Mouse (Mus musculus) forebrain, embryonic 16.5 days (tissue): ENCODE measurements at regions not wholly inside any gene's neighbourhood (a gene's known extent, or its start where the extent isn't known, plus 50 kb on each side); places are given as distances from the start of the nearest gene placed in this dataset.

Experiments used
- ATAC-seq: fragments of 200-750 bp; cut with Nextera tagmentation; 2 replicates; pipeline ENCODE4 v1.8.0; 2017; ENCODE audit warnings: mild to moderate bottlenecking, moderate library complexity
- H3K27ac ChIP-seq: fragments of 300-500 bp; sonication (generic); 2 replicates; pipeline ENCODE4 v1.5.1; 2014; ENCODE audit warnings: low read length, control low read depth
- H3K27me3 ChIP-seq: fragments of 300-500 bp; sonication (generic); replicated peaks from 2 replicates; pipeline ENCODE4 v1.6.1; 2014; ENCODE audit warnings: low read length; ENCODE audit not compliant: control insufficient read depth, insufficient read depth
- H3K36me3 ChIP-seq: fragments of 300-500 bp; sonication (generic); 2 replicates; pipeline ENCODE4 v1.6.1; 2014; ENCODE audit not compliant: control insufficient read depth, insufficient read depth
- H3K4me1 ChIP-seq: fragments of 300-500 bp; sonication (generic); replicated peaks from 2 replicates; pipeline ENCODE4 v1.6.1; 2014; ENCODE audit warnings: low read length; ENCODE audit not compliant: control insufficient read depth, insufficient read depth
- H3K4me2 ChIP-seq: fragments of 300-500 bp; sonication (generic); 2 replicates; pipeline ENCODE4 v1.6.1; 2014; ENCODE audit warnings: mild to moderate bottlenecking, low read length, control low read depth
- H3K4me3 ChIP-seq: fragments of 300-500 bp; sonication (generic); replicated peaks from 2 replicates; pipeline ENCODE4 v1.5.1; 2014; ENCODE audit warnings: mild to moderate bottlenecking, low read length, control low read depth
- H3K9ac ChIP-seq: fragments of 300-500 bp; sonication (generic); replicated peaks from 2 replicates; pipeline ENCODE4 v1.6.1; 2014; ENCODE audit warnings: low read depth, low read length, control low read depth
- H3K9me3 ChIP-seq: fragments of 300-500 bp; sonication (generic); 2 replicates; pipeline ENCODE4 v1.6.1; 2016; ENCODE audit warnings: low read length; ENCODE audit not compliant: control insufficient read depth
- WGBS: fragments of 180-500 bp; shearing (Covaris S2); extraction: QIAGEN DNeasy Blood & Tissue Kit; methylation state at CpG from one replicate; pipeline ENCODE4 v1.1.7; 2014; 5-methylcytosine and 5-hydroxymethylcytosine counted together

DNA sequence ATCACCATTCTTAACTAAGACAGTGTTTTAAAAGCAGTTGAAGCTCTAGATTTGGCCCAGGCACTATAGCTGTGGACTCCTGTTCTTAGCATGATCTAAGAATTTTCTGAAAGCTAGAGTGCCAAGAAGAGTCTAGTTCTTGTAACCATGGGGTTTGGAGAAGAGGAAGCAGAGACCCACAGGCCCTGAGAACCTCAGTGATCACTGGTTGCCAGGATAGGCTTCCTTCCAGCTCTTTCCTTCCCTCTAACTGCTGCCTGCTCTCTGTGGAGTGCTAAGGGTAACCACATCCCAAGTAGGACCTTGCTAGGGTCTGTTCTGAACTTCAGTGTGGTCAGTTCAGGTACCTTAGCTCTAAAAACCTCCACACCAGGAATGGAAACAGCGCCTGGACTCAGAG, 81.0 kb upstream of the Arhgap5 start:
- no peak overlapping the region for H3K4me3 ChIP-seq
- H3K27me3 ChIP-seq, result no peaks in the 10 kb centered on the region
- 89% methylated on average over 1 of the region's 1 CpGs for WGBS
- no peaks in the 10 kb centered on the region for H3K9me3 ChIP-seq
- H3K9ac ChIP-seq, result no peak overlapping the region
- no peak for ATAC-seq
- no peaks in the 10 kb centered on the region for H3K4me1 ChIP-seq
- no peak overlapping the region for H3K27ac ChIP-seq
- no peak overlapping the region for H3K4me2 ChIP-seq
- no peaks in the 10 kb centered on the region for H3K36me3 ChIP-seq

DNA sequence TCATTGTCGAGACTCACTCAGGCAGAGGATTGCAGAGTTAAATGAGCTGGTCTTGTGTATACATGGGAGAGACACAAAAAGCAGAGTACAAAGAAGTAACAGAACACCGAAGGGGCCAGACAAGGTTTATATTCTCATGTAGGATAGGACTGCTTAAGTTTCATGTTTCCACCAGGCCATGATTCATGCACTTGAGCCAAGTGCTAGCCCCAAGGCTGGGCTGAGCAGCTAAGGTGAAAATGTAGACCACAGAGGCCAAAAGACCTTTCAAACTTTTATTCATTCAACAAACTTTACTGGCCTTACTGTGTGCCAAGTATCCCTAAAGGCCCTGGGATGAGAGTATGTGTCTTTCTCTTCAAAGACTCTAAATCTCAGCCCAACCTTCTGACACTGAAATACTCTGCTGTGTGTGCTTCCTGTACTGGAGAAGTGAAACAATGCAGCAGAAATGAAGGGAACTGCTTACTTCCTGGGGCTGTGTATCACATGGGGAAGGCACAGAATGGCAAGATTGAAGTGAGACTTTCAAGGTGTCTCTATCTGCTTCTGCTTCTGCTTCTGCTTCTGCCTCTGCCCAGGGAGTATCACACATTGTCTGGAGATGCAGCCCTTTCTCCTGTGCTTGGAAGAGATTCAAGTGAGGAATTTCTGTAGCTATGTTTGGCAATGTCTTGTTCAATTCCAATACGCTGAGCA, 79.3 kb upstream of the Arhgap5 start:
- no peak for ATAC-seq
- 68% methylated on average over 3 of the region's 3 CpGs for WGBS
- Histone ChIP-seq H3K36me3 (no peaks in the 10 kb centered on the region), H3K9me3 (no peaks in the 10 kb centered on the region), H3K9ac (no peak overlapping the region), H3K27me3 (no peaks in the 10 kb centered on the region), H3K4me1 (no peaks in the 10 kb centered on the region), H3K4me2 (no peak overlapping the region), H3K4me3 (no peak overlapping the region), H3K27ac (no peak overlapping the region)

DNA sequence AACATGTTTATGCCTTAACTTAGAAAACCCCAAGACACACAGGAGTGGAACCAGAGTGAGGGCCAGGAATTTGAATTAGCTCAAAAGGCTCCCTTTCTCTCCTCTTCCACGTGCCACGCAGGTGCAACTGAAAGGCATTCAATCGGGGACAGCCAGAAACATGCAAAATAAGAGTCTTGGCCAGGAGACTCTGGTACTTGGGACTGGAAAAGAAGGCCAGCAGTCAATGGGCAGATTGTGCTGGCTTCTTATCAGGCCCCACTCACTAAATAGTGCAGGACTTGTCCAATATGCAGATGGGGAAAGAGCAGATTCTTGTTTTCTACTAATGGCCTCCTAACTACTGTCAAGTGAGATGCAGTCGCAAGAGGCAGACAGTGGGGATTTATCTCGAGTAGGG, 73.8 kb upstream of the Arhgap5 start:
- no peaks in the 10 kb centered on the region for H3K9me3 ChIP-seq
- no peak overlapping the region for H3K4me3 ChIP-seq
- no peak overlapping the region for H3K4me2 ChIP-seq
- 60% methylated on average over 5 of the region's 5 CpGs for WGBS
- no peak overlapping the region for H3K27ac ChIP-seq
- peak; percentile 18; the same call in 1 of the 2 replicates for ATAC-seq
- no peaks in the 10 kb centered on the region for H3K27me3 ChIP-seq
- no peaks in the 10 kb centered on the region for H3K36me3 ChIP-seq
- H3K4me1 ChIP-seq, result no peaks in the 10 kb centered on the region
- no peak overlapping the region for H3K9ac ChIP-seq

DNA sequence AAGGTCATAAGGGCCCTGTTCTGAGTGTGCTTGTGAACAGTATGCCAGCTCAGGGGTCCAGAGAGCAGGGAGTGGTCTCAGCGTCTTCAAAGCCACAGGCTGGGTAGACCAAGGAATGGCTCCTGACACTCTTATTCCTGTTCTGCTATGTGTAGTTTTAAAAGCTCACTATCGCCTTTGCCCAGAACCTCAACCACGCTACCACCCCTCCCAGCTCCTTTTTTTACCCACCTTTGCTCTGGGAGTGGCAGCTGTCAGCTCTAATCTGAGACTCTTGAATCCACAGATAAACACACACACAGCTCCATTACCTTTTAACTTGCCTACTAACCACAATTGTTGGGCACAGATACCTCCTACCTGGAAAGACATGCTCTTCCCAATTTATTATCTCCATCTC, 71.8 kb upstream of the Arhgap5 start:
- ATAC-seq, result no peak
- Histone ChIP-seq H3K4me2 (no peak overlapping the region), H3K9me3 (no peaks in the 10 kb centered on the region), H3K27ac (no peak overlapping the region), H3K27me3 (no peaks in the 10 kb centered on the region), H3K4me3 (no peak overlapping the region), H3K9ac (no peak overlapping the region), H3K4me1 (peaks cover 6% of the 10 kb centered on the region), H3K36me3 (no peaks in the 10 kb centered on the region)
- WGBS, result 85% methylated on average over 3 of the region's 3 CpGs

DNA sequence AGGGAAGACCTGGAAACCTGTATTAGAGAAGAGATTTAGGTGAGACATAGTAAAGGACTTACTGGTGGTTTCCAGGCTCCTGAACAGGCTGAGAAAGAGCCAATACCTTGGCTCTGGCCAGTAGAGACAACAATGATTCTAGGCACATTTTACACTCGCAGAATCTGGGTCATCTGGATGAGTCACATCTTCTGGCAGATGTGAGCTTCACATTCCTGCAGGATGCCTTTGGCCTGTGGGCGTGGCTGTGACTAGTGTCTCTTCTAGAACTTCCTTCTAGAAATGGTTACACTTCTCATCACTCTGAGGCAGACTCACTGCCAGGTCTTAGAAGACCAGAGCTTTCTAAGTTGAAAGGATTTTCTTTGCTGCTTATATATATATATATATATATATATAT, 69.8 kb upstream of the Arhgap5 start:
- Histone ChIP-seq H3K9ac (no peak overlapping the region), H3K27ac (no peak overlapping the region), H3K36me3 (no peaks in the 10 kb centered on the region), H3K9me3 (no peaks in the 10 kb centered on the region), H3K4me3 (no peak overlapping the region), H3K4me2 (no peak overlapping the region), H3K4me1 (peaks cover 6% of the 10 kb centered on the region), H3K27me3 (no peaks in the 10 kb centered on the region)
- ATAC-seq, result no peak
- 96% methylated on average over 2 of the region's 2 CpGs for WGBS

DNA sequence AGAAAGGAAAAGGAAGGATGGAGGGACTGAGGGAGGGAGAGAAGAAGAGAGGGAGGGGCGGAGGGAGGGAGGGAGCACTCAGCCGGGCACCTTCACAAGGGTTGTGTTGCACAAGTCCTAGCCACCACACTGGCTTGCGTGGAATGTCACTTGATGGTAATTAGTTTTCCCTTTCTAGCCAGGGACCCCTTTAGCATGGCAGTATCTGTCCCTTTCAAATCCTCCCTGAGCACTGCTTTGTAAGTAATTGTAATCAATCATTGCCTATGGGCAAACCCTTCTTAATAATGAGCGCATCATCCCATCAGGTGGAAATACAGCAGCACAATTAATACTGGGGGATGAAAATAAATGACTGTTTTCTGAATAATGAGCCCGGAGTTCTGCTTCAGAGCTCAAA, 68.5 kb upstream of the Arhgap5 start:
- ATAC-seq, result peak; percentile 64
- H3K27ac ChIP-seq, result no peak overlapping the region

DNA sequence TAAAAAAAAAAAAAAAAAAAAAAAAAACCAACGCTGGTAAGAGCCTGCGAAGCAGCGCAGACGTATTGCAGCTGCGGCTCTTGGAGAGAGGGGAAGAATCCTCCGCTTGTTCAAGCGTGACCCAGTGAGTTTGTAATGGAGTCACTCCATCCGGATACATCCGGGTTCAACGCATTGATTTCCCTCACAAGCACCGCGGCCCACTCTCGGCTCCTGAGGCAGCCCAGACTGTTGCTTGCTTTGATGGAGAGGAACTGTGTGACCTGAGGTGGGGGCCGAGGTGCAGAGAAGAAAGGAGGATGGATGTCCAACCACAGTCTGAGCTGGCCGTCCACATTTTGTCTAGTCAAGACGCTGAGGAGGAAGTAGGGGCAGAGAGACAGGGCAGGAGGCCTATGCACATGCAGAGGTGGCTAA, 68.0 kb upstream of the Arhgap5 start:
- peak; percentile 72 for ATAC-seq
- H3K27ac ChIP-seq, result no peak overlapping the region
- no peaks in the 10 kb centered on the region for H3K36me3 ChIP-seq
- H3K9ac ChIP-seq, result no peak overlapping the region
- peak overlapping the region; percentile 24 for H3K4me2 ChIP-seq
- H3K27me3 ChIP-seq, result no peaks in the 10 kb centered on the region
- H3K4me3 ChIP-seq, result no peak overlapping the region
- no peaks in the 10 kb centered on the region for H3K9me3 ChIP-seq
- WGBS, result 28% methylated on average over 16 of the region's 16 CpGs
- H3K4me1 ChIP-seq, result peaks cover 6% of the 10 kb centered on the region

More for the DNA sequence above, 68.5 kb upstream of the Arhgap5 start:
- Histone ChIP-seq H3K4me1 (peaks cover 6% of the 10 kb centered on the region), H3K27me3 (no peaks in the 10 kb centered on the region), H3K9me3 (no peaks in the 10 kb centered on the region), H3K9ac (no peak overlapping the region), H3K36me3 (no peaks in the 10 kb centered on the region), H3K4me2 (peak overlapping the region; percentile 24), H3K4me3 (no peak overlapping the region)
- 33% methylated on average over 5 of the region's 5 CpGs for WGBS

DNA sequence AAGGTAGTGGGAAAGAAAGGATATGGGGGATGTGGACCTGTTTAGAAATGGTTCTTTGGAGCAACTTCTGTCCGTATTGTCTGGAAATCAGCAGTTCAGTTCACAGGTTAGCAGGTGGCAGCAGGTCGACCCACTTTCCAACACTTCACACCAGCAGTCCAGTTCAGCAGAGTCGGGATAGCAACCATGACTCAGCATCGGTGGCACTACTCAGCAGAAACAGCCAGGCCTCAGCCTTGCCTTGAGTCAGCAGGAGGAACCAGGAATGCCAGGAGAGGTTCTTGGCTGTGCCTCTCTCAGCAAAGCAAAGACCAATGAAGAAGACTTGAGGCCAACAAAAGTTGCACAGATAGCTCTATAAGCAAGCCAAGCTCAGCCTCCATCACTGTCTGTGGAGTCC, 66.8 kb upstream of the Arhgap5 start:
- H3K9ac ChIP-seq, result no peak overlapping the region
- H3K27me3 ChIP-seq, result no peaks in the 10 kb centered on the region
- H3K4me2 ChIP-seq, result no peak overlapping the region
- no peaks in the 10 kb centered on the region for H3K36me3 ChIP-seq
- H3K4me1 ChIP-seq, result peaks cover 8% of the 10 kb centered on the region
- no peak for ATAC-seq
- no peaks in the 10 kb centered on the region for H3K9me3 ChIP-seq
- no peak overlapping the region for H3K4me3 ChIP-seq
- 95% methylated on average over 4 of the region's 4 CpGs for WGBS
- no peak overlapping the region for H3K27ac ChIP-seq

DNA sequence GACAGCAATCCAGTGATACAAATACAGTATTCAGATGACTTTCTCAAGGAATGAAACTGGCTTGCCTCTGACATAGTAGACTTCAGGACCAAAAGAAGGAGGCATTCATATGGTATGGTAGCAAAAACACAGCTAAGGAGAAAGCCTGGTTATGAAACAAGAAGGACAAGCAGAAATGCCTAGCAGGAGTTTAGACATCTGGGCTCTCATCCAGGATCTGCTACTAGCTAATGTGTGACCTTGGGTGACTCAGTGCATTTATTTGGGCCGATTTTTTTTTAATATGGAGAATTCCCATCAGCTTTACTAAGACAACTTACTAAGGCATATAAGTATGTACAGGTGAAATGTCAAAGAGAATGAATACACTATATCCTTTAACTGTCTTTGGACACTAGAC, 64.5 kb upstream of the Arhgap5 start:
- Histone ChIP-seq H3K36me3 (no peaks in the 10 kb centered on the region), H3K9ac (no peak overlapping the region), H3K4me1 (peaks cover 8% of the 10 kb centered on the region), H3K27me3 (no peaks in the 10 kb centered on the region), H3K27ac (no peak overlapping the region), H3K4me3 (no peak overlapping the region), H3K9me3 (no peaks in the 10 kb centered on the region), H3K4me2 (no peak overlapping the region)
- 94% methylated on average over 1 of the region's 1 CpGs for WGBS
- ATAC-seq, result no peak

DNA sequence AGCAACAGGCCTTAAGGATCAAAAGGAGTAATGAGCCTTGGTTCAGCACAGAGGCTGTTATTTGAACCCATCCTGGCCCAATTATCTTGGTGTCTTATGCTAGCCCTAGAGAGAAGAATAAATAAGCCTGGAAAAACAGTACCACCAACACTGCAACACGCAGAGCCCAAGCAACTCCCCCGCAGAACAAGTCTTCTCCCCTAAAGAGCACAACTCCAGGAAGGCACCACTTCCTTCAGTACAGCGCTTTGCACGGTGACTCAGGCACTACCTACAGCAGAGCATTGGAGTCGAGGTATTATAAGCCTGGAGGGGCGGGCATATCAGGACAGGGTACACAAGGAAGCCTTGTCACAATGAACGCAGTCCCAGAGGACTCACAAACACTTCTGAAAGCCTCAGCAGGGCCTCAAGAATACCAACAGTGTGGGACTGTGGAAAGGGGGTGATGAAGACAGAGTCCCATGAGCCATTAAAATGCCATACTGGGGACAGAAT, 62.9 kb upstream of the Arhgap5 start:
- WGBS, result 35% methylated on average over 7 of the region's 7 CpGs
- no peaks in the 10 kb centered on the region for H3K27me3 ChIP-seq
- no peaks in the 10 kb centered on the region for H3K9me3 ChIP-seq
- 0 out of 2 replicates have a peak, but pooled peaks cover 2% of the 10 kb centered on the region for H3K4me1 ChIP-seq
- peak; percentile 38; the same call in 1 of the 2 replicates for ATAC-seq
- no peak overlapping the region for H3K4me2 ChIP-seq
- H3K9ac ChIP-seq, result no peak overlapping the region
- no peaks in the 10 kb centered on the region for H3K36me3 ChIP-seq
- H3K27ac ChIP-seq, result no peak overlapping the region
- H3K4me3 ChIP-seq, result no peak overlapping the region
